Comparison of ENCODE assay signal across 24 mouse cellular contexts in the genomic region with DNA sequence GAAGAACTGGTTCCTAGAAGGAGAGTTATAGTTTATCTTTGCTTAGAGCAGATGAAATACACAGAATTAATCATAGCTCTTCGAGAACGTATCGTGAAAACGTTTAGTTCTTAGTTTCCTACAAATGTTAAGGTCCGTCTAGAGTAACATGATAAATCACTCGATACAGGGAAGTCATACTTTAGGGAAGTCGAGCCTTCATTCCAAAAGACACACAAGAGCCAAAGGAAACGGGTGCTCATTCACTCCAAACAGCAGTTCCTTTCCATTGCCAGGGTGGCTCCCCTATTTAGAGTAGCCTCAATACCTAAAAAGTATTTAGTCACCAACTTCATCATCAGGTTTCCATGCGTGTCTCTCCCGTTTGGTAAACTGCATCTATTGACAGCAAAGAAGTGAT.
"Had no signal": no experiment of that assay in that cellular context is flagged by ENCODE, and none has a peak within 500 bp of the region (broad histone marks: within the 10 kb centered on the region; RNA-seq: fewer than 3 reads in every experiment).

No protein-coding gene starts in this region.

- H3K9me3 ChIP-seq: intestine, embryonic 15.5 days; kidney, embryonic 15.5 days; limb, embryonic 10.5 days; limb, embryonic 13.5 days; liver, embryonic 12.5 days; liver, embryonic 15.5 days; lung, embryonic 15.5 days; neural tube, embryonic 13.5 days had no signal

- H3K27me3 ChIP-seq: intestine, embryonic 15.5 days; kidney, embryonic 15.5 days; limb, embryonic 13.5 days; liver, embryonic 12.5 days; liver, embryonic 15.5 days; lung, embryonic 15.5 days; neural tube, embryonic 13.5 days had no signal

- ATAC-seq: intestine, embryonic 15.5 days; liver, embryonic 12.5 days had no signal

- H3K4me1 ChIP-seq: liver, embryonic 12.5 days; liver, embryonic 15.5 days had no signal

- H3K27ac ChIP-seq: intestine, embryonic 15.5 days; kidney, embryonic 15.5 days; layer of hippocampus, adult 2 months; limb, embryonic 10.5 days; limb, embryonic 13.5 days; liver, embryonic 12.5 days; liver, embryonic 15.5 days; lung, embryonic 15.5 days; neural tube, embryonic 13.5 days had no signal

- H3K4me3 ChIP-seq: intestine, embryonic 15.5 days; kidney, embryonic 15.5 days; layer of hippocampus, adult 2 months; limb, embryonic 10.5 days; limb, embryonic 13.5 days; liver, embryonic 12.5 days; liver, embryonic 15.5 days; lung, embryonic 15.5 days; myocyte; neural tube, embryonic 13.5 days had no signal

- H3K9ac ChIP-seq: intestine, embryonic 15.5 days; kidney, embryonic 15.5 days; limb, embryonic 13.5 days; liver, embryonic 12.5 days; liver, embryonic 15.5 days; lung, embryonic 15.5 days; neural tube, embryonic 13.5 days had no signal

- H3K4me2 ChIP-seq: intestine, embryonic 15.5 days; kidney, embryonic 15.5 days; limb, embryonic 13.5 days; liver, embryonic 12.5 days; liver, embryonic 15.5 days; lung, embryonic 15.5 days; neural tube, embryonic 13.5 days had no signal

- H3K36me3 ChIP-seq: intestine, embryonic 15.5 days; kidney, embryonic 15.5 days; limb, embryonic 10.5 days; limb, embryonic 13.5 days; liver, embryonic 12.5 days; liver, embryonic 15.5 days; lung, embryonic 15.5 days; neural tube, embryonic 13.5 days had no signal

- DNase-seq: kidney, adult 11 months; kidney, adult 8-10 months; kidney, postnatal 14 days; layer of hippocampus, adult 9-11 months; liver; lung, adult 18-20 months; lung, postnatal 10 days; lung, postnatal 36 days; right cerebral cortex, adult 18-20 months; right cerebral cortex, postnatal 14 days; right cerebral cortex, postnatal 4 days; thymus, adult 2 months; thymus, postnatal 14 days; thymus, postnatal 4 days had no signal
